Mouse (Mus musculus): ENCODE results near the gene Sap30.

GRCm38 (mm10) chr8:57534495-57534894 is 46.8 kb upstream of the Sap30 start:
- TF ChIP-seq CTCF (IDR thresholded peaks at IDR 0.05; ENCODE audit: low read depth, low read length) (no peak), TAL1 (conservative IDR thresholded peaks at IDR 0.05; ENCODE audit: low read depth, low read length) (no peak), GATA1 (IDR thresholded peaks at IDR 0.05; ENCODE audit: borderline replicate concordance, low read length) (no peak), POLR2AphosphoS5 (IDR thresholded peaks at IDR 0.05; ENCODE audit: insufficient replicate concordance, low read depth, low read length) (no peak), GATA2 (IDR thresholded peaks at IDR 0.05; ENCODE audit: borderline replicate concordance, low read depth, low read length) (no peak)

Data from G1E (cell line).